Mouse (Mus musculus) bone marrow macrophage, adult 2 months (primary cell): ENCODE data around the gene Arfip1.

Source experiments
- CTCF ChIP-seq: IDR thresholded peaks from 2 replicates; pipeline ENCODE4 v1.5.1; 2012; ENCODE audit warnings: low read depth, mild to moderate bottlenecking, low read length, moderate library complexity
- POLR2A ChIP-seq: IDR thresholded peaks from 2 replicates; pipeline ENCODE4 v1.6.1; 2012; ENCODE audit warnings: mild to moderate bottlenecking, low read depth, low read length, borderline replicate concordance

DNA sequence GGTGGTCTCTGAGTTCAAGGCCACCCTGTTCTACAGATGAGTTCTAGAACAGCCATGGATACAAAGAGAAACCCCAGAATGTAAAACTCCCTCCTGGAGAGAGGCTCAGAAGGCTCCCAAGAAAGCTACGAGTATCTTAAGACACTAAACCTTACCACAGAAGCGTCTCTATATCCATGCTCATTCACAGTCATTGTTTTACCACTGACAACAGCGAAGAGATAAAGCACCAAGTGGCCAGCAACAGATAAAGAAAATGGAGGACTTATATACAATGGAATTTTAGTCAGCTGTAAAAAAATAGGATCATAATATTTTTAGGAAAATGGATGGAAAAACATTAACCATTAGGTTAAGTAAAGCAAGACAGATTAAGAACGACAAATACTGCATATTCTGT is 77.2 kb downstream of the Arfip1 start:
- TF ChIP-seq POLR2A (no peak), CTCF (no peak)
